Mouse (Mus musculus) right cerebral cortex, postnatal 4 days (tissue): Measurements from ENCODE around the gene Cfhr1.

Experiments used
- DNase-seq: peaks from one replicate; pipeline ENCODE4 v3.0.0-alpha.2; 2022

Cfhr1 gene

GRCm38 (mm10) chr1:139560024-139560423 is at the start of gene Cfhr1:
Cfhr1 (minus strand) TSS chr1:139560272.
- no peak for DNase-seq

GRCm38 (mm10) chr1:139551311-139551710 is 8.8 kb downstream of the Cfhr1 start:
- DNase-seq, result no peak

- DNase-seq, result no peak
These were observed 11.5 kb downstream of the Cfhr1 start for GRCm38 (mm10) chr1:139548536-139548935.

- DNase-seq, result no peak
These were observed 45.5 kb downstream of the Cfhr1 start for GRCm38 (mm10) chr1:139514556-139514955.

GRCm38 (mm10) chr1:139501258-139501752 is 58.8 kb downstream of the Cfhr1 start, which contains the start of gene F13b:
F13b (plus strand) TSS chr1:139501702.
- no peak for DNase-seq

GRCm38 (mm10) chr1:139499751-139500150 is 60.3 kb downstream of the Cfhr1 start:
- DNase-seq, result no peak
